Mouse (Mus musculus) erythroblast, embryonic 14.5 days (primary cell): ENCODE data around the gene Gpr101.

Experiments used
- GATA1 ChIP-seq: IDR thresholded peaks from 2 replicates; pipeline ENCODE4 v1.6.1; 2012; ENCODE audit warnings: low read length, inconsistent platforms, mixed read lengths
- TAL1 ChIP-seq: IDR thresholded peaks from 3 replicates; pipeline ENCODE4 v1.6.1; 2012; ENCODE audit warnings: low read length, inconsistent platforms, mixed read lengths

GRCm38 (mm10) chrX:57521117-57522095 is 17.8 kb upstream of the Gpr101 start:
- no peak for TF ChIP-seq GATA1
- no peak for TF ChIP-seq TAL1
